Mouse (Mus musculus) left cerebral cortex, postnatal 14 days (tissue): ENCODE results near the gene Polr3gl. TPM values are rescaled to one million over a fixed set of nuclear protein-coding genes. Genes with fewer than 3 reads are reported as not detected.

ENCODE experiments used
- DNase-seq, 2 experiments: peaks; one replicate each; pipeline ENCODE4 v3.0.0; 2021 to 2022; ENCODE audit warnings: low spot score in 2 of 2, mixed read lengths in 1 of 2
- intact Hi-C: fragments of 180-260 bp; cut with DNase I; formaldehyde crosslinking; loops from one replicate; pipeline ENCODE4 v1.15.1; 2025
- total RNA-seq, 2 experiments: library from RNA; stranded (reverse); gene quantifications; 2 replicates each; pipeline ENCODE4 v1.2.3; 2021

Polr3gl gene
- total RNA-seq, 2 experiments from 2014 or later = 26.6 to 29.7 TPM

GRCm38 (mm10) chr3:96542554-96542953, 51.4 kb downstream of the Polr3gl start:
- intact Hi-C loops = loop anchor here (5.0 kb wide), 1 partner anchor 130 kb away; no protein-coding TSS in a partner anchor
- DNase-seq = no peak

- DNase-seq = peak in 1 of 2 experiments; percentile 26
- intact Hi-C loops = loop anchor here (5.0 kb wide), 1 partner anchor 129 kb away; no protein-coding TSS in a partner anchor
These were observed 52.5 kb downstream of the Polr3gl start for GRCm38 (mm10) chr3:96541328-96542078.

GRCm38 (mm10) chr3:96540740-96541139, 53.2 kb downstream of the Polr3gl start:
- DNase-seq = no peak
- intact Hi-C loops = loop anchor here (5.0 kb wide), 1 partner anchor 128 kb away; no protein-coding TSS in a partner anchor

- intact Hi-C loops = no loop called here
- DNase-seq = no peak
These were observed 54.7 kb downstream of the Polr3gl start for GRCm38 (mm10) chr3:96539316-96539715.

- DNase-seq = no peak
- intact Hi-C loops = no loop called here
These were observed 59.7 kb downstream of the Polr3gl start for GRCm38 (mm10) chr3:96534300-96534699.

- intact Hi-C loops = no loop called here
- DNase-seq = no peak
These were observed 61.9 kb downstream of the Polr3gl start for GRCm38 (mm10) chr3:96532050-96532449.

- no peak for DNase-seq
- intact Hi-C loops = no loop called here
These were observed 65.5 kb downstream of the Polr3gl start for GRCm38 (mm10) chr3:96528506-96528905.

Other genes starting within 250 kb of the Polr3gl start
- not detected for gene BC107364, start 141.9 kb downstream of the Polr3gl start, total RNA-seq
- under 1 TPM; 0.18 to 0.42 TPM for gene Hfe2, start 69.0 kb downstream of the Polr3gl start, total RNA-seq
- gene Txnip, start 36.2 kb downstream of the Polr3gl start, total RNA-seq = 10 to 100 TPM; 26.9 to 36.8 TPM
- gene Gm16253, start 17.2 kb downstream of the Polr3gl start, total RNA-seq = not detected
- 10 to 100 TPM; 69.9 to 72.6 TPM for gene Ankrd34a, start 2.5 kb upstream of the Polr3gl start, total RNA-seq
- 10 to 100 TPM; 22.1 to 24.8 TPM for gene Lix1l, start 7.0 kb upstream of the Polr3gl start, total RNA-seq
- 10 to 100 TPM; 40.1 to 41.5 TPM for gene Rbm8a, start 35.8 kb upstream of the Polr3gl start, total RNA-seq
- gene Pex11b, start 41.2 kb upstream of the Polr3gl start, total RNA-seq = 10 to 100 TPM; 49.2 to 49.7 TPM
- gene Gm42957, start 41.3 kb upstream of the Polr3gl start, total RNA-seq = under 1 TPM; 0.40 to 0.44 TPM
- 1 to 10 TPM; 1.5 to 2.5 TPM for gene Itga10, start 51.4 kb upstream of the Polr3gl start, total RNA-seq
- gene Ankrd35, start 76.0 kb upstream of the Polr3gl start, total RNA-seq = 1 to 10 TPM; 4.6 to 7.6 TPM
- 10 to 100 TPM; 17.6 to 22.7 TPM for gene Pias3, start 102.2 kb upstream of the Polr3gl start, total RNA-seq
- 1 to 10 TPM; 5.7 to 6.6 TPM for gene Nudt17, start 114.4 kb upstream of the Polr3gl start, total RNA-seq
- gene Polr3c, start 133.4 kb upstream of the Polr3gl start, total RNA-seq = 10 to 100 TPM; 25.5 to 27.7 TPM
- 10 to 100 TPM; 72.8 to 76.7 TPM for gene Rnf115, start 133.5 kb upstream of the Polr3gl start, total RNA-seq
- gene Pdzk1, start 235.1 kb upstream of the Polr3gl start, total RNA-seq = not detected
- not detected for gene Cd160, start 235.2 kb upstream of the Polr3gl start, total RNA-seq